Mouse (Mus musculus): ENCODE results near the gene Nudt7. TPM values are rescaled to one million over a fixed set of nuclear protein-coding genes. Genes with fewer than 3 reads are reported as not detected.

Nudt7 gene
- polyA plus RNA-seq, 1 experiment, result 12.3 TPM

DNA sequence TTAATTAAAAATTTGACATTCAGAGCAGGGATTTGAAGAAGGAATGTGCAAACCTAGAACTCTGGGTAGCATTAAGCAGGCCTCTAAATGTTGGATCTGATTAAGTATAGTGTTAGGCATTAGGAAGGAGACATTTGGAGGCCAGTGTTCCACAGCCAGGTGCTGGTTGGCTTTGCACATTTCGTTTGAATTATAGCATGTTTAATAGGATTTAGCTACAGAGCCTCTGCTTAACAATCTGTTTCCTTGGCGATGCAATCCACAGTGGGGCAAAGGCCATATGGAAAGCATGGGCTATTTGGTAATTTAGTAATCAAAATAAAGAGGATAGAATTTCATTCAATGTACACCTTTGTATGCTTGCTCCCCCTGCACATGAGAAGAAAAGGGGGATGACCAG, 32.4 kb downstream of the Nudt7 start:
- no peak overlapping the region for H3K4me3 ChIP-seq (replicated peaks; ENCODE audit: extremely low read depth, low read depth, low read length)
- WGBS, result 61% methylated on average over 2 of the region's 2 CpGs
- H3K4me1 ChIP-seq (ENCODE audit: control insufficient read depth, insufficient read depth, low read length), result no peaks in the 10 kb centered on the region
- no peak for DNase-seq
- TF ChIP-seq POLR2A (IDR thresholded peaks at IDR 0.05; ENCODE audit: borderline replicate concordance, extremely low read depth, low read depth, low read length) (no peak), CTCF (IDR thresholded peaks at IDR 0.05; ENCODE audit: insufficient read depth, low read length) (no peak)

DNA sequence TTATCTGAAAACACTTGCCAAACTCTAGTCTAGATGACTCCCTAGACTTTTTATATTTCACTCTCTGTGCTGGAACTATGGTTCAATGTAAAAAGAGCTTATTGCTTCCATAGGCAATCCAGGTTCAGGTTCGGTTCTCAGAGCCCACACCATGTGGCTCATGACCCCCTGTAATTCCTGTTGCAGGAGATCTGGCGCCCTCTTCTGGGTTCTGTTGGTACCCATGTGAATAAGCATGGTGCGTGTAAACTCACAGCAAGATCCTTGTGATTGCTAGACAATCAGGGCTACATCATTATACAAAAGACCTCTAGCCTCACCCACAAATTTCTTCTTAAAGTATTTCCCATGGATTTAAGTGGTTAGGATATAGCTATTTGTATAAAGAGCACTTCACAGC, 43.4 kb downstream of the Nudt7 start:
- no peaks in the 10 kb centered on the region for H3K4me1 ChIP-seq (ENCODE audit: control insufficient read depth, insufficient read depth, low read length)
- no peak for DNase-seq
- no peak overlapping the region for H3K4me3 ChIP-seq (replicated peaks; ENCODE audit: extremely low read depth, low read depth, low read length)
- no peak for TF ChIP-seq POLR2A (IDR thresholded peaks at IDR 0.05; ENCODE audit: borderline replicate concordance, extremely low read depth, low read depth, low read length)
- no peak for TF ChIP-seq CTCF (IDR thresholded peaks at IDR 0.05; ENCODE audit: insufficient read depth, low read length)
- 67% methylated on average over 3 of the region's 3 CpGs for WGBS

DNA sequence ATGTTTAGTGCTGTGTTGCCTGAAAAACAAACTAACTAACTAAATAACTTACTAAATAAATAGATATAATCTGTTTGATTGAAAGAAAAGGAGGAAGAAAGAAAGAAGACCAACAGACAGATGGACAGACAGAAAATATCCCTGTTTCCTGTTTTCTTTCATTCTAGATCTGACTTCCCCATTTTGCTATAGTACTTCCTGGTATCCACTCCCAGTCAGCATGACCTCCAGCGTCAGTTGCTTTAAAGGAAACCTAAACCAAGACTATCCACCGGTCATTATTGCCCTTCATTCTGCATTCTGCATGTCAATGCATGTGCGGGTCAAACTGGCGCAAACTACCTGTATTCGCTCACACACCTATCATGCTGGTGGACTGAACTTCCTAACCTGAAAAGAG, 60.0 kb downstream of the Nudt7 start:
- no peak for DNase-seq
- 75% methylated on average over 5 of the region's 5 CpGs for WGBS
- TF ChIP-seq POLR2A (IDR thresholded peaks at IDR 0.05; ENCODE audit: borderline replicate concordance, extremely low read depth, low read depth, low read length) (no peak), CTCF (IDR thresholded peaks at IDR 0.05; ENCODE audit: insufficient read depth, low read length) (no peak)
- no peak overlapping the region for H3K4me3 ChIP-seq (replicated peaks; ENCODE audit: extremely low read depth, low read depth, low read length)
- no peaks in the 10 kb centered on the region for H3K4me1 ChIP-seq (ENCODE audit: control insufficient read depth, insufficient read depth, low read length)

DNA sequence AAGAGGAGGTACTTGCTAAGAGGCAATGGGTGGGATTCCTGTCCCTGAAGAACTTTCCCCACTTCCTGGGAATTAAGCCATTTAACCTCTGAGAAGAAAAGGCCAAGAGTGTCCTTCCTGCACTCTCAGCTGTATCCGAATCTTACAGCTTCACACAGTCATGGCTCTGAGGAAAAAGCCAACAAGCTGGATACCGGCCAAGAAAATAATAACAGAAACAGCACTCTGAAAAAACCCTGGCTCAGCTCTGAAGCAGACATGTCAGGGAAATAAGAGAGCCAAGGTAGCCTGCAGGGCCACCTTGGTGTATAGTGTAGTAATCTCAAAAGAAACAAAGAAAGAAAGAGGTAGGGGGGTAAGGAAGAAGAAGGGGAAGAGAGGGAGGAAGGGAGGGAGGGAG, 65.6 kb downstream of the Nudt7 start:
- DNase-seq, result no peak
- Histone ChIP-seq H3K4me3 (replicated peaks; ENCODE audit: extremely low read depth, low read depth, low read length) (no peak overlapping the region), H3K4me1 (ENCODE audit: control insufficient read depth, insufficient read depth, low read length) (no peaks in the 10 kb centered on the region)
- TF ChIP-seq POLR2A (IDR thresholded peaks at IDR 0.05; ENCODE audit: borderline replicate concordance, extremely low read depth, low read depth, low read length) (no peak), CTCF (IDR thresholded peaks at IDR 0.05; ENCODE audit: insufficient read depth, low read length) (no peak)
- WGBS, result 39% methylated on average over 2 of the region's 2 CpGs

Other genes with a start within 250 kb of the Nudt7 start
- gene Vat1l, start 72.1 kb downstream of the Nudt7 start, polyA plus RNA-seq (2012; rRNA removed), result 0.36 and 0.74 TPM in 2 replicates